Mouse (Mus musculus) heart, adult 2 months (tissue): ENCODE measurements around the gene Rnd2.

Experiments used
- CTCF ChIP-seq: fragments of 200-600 bp; IDR thresholded peaks from 2 replicates; pipeline ENCODE4 v1.8.1; 2022; ENCODE audit warnings: antibody characterized with exemption, mild to moderate bottlenecking, moderate library complexity
- POLR2A ChIP-seq: fragments of 200-500 bp; IDR thresholded peaks from 2 replicates; pipeline ENCODE4 v1.6.1; 2011; ENCODE audit warnings: mild to moderate bottlenecking, low read depth, low read length, control low read depth; ENCODE audit not compliant: insufficient read depth

GRCm38 (mm10) chr11:101448899-101449298 lies 15.9 kb upstream of the Rnd2 start:
- no peak for TF ChIP-seq POLR2A
- no peak for TF ChIP-seq CTCF
